Mouse (Mus musculus): ENCODE results near the gene Olfr569. TPM values are rescaled to one million over a fixed set of nuclear protein-coding genes. Genes with fewer than 3 reads are reported as not detected.

The Olfr569 gene
- not detected for polyA plus RNA-seq (2014; fragmentation: Illumina TruSeq; extraction: RNeasy Lipid Tissue Mini Kit (QIAGEN cat#74804); ENCODE audit: low read depth, low replicate concordance)

GRCm38 (mm10) chr7:102890782-102891181, at the start of gene Olfr569:
Gene Olfr569 (minus strand): TSS chr7:102890882.

GRCm38 (mm10) chr7:102924109-102924508, 33.4 kb upstream of the Olfr569 start, which contains the start of gene Olfr572:
Gene Olfr572 (plus strand): TSS chr7:102924409.

DNA sequence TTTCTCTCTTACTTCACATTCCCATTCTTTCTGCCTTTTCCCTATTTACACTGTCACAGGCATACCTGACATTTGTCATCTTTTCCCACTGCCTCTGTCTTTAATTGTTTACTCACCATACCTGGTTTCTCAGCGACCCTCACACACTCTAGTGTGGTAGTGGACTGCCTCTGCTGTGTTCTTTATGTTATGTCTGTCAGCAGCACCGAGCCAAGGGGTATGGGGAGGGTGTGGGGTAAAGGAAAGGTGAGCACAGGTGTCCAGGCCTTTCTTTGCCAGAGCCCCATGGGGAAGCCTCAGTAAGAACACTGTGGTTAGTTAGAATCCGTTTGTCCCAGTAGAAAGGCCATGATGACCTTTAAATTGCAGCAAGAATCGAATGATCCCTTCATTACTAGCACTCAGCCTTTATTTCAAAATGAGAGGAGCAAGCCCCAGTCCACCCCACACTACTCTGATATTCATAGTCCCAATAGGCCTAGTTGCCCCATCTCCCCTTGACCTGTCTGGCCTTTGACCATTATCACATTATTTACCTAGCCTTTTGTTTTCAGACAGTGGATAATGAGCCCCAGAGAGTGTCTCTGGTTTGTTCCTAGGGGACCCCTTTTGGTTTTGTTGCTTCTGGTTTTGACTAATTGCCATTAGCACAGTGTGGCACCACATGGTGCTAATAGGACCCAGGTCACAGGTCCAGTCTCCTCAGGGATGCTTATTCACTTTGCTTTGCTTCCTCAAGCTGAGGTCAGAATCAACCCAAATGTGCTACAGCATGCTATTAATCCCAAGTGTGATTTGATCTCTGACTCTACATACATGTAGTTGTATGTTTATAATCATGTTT, 26.6 kb upstream of the Olfr569 start, which contains the start of gene Olfr571:
Gene Olfr571, minus strand, starts transcription at position 505 of the 844 bp plus-strand sequence.

GRCm38 (mm10) chr7:102876822-102877221, 13.9 kb downstream of the Olfr569 start, which contains the start of gene Olfr568:
Gene Olfr568 (plus strand): TSS chr7:102877122.

GRCm38 (mm10) chr7:102858665-102859064, 32.0 kb downstream of the Olfr569 start, which contains the start of gene Olfr566:
Gene Olfr566 (minus strand): TSS chr7:102858765.

Other genes with a start within 250 kb of the Olfr569 start
- not detected for gene Olfr555, start 232.1 kb downstream of the Olfr569 start, polyA plus RNA-seq (2014; fragmentation: Illumina TruSeq; extraction: RNeasy Lipid Tissue Mini Kit (QIAGEN cat#74804); ENCODE audit: low read depth, low replicate concordance)
- not detected for gene Olfr556, start 226.0 kb downstream of the Olfr569 start, polyA plus RNA-seq (2014; fragmentation: Illumina TruSeq; extraction: RNeasy Lipid Tissue Mini Kit (QIAGEN cat#74804); ENCODE audit: low read depth, low replicate concordance)
- 32.3 TPM for gene Trim68, start 203.6 kb downstream of the Olfr569 start, polyA plus RNA-seq (2014; fragmentation: Illumina TruSeq; extraction: RNeasy Lipid Tissue Mini Kit (QIAGEN cat#74804); ENCODE audit: low read depth, low replicate concordance)
- gene Olfr557, start 195.0 kb downstream of the Olfr569 start, polyA plus RNA-seq (2014; fragmentation: Illumina TruSeq; extraction: RNeasy Lipid Tissue Mini Kit (QIAGEN cat#74804); ENCODE audit: low read depth, low replicate concordance): not detected
- gene Olfr558, start 188.7 kb downstream of the Olfr569 start, polyA plus RNA-seq (2014; fragmentation: Illumina TruSeq; extraction: RNeasy Lipid Tissue Mini Kit (QIAGEN cat#74804); ENCODE audit: low read depth, low replicate concordance): 1.8 TPM
- not detected for gene Olfr33, start 171.8 kb downstream of the Olfr569 start, polyA plus RNA-seq (2014; fragmentation: Illumina TruSeq; extraction: RNeasy Lipid Tissue Mini Kit (QIAGEN cat#74804); ENCODE audit: low read depth, low replicate concordance)
- gene Olfr559, start 163.4 kb downstream of the Olfr569 start, polyA plus RNA-seq (2014; fragmentation: Illumina TruSeq; extraction: RNeasy Lipid Tissue Mini Kit (QIAGEN cat#74804); ENCODE audit: low read depth, low replicate concordance): not detected
- not detected for gene Olfr560, start 131.5 kb downstream of the Olfr569 start, polyA plus RNA-seq (2014; fragmentation: Illumina TruSeq; extraction: RNeasy Lipid Tissue Mini Kit (QIAGEN cat#74804); ENCODE audit: low read depth, low replicate concordance)
- 1.7 TPM for gene Olfr78, start 131.4 kb downstream of the Olfr569 start, polyA plus RNA-seq (2014; fragmentation: Illumina TruSeq; extraction: RNeasy Lipid Tissue Mini Kit (QIAGEN cat#74804); ENCODE audit: low read depth, low replicate concordance)
- gene Olfr561, start 119.7 kb downstream of the Olfr569 start, polyA plus RNA-seq (2014; fragmentation: Illumina TruSeq; extraction: RNeasy Lipid Tissue Mini Kit (QIAGEN cat#74804); ENCODE audit: low read depth, low replicate concordance): not detected
- not detected for gene Olfr564, start 87.4 kb downstream of the Olfr569 start, polyA plus RNA-seq (2014; fragmentation: Illumina TruSeq; extraction: RNeasy Lipid Tissue Mini Kit (QIAGEN cat#74804); ENCODE audit: low read depth, low replicate concordance)
- gene Olfr566, start 32.1 kb downstream of the Olfr569 start, polyA plus RNA-seq (2014; fragmentation: Illumina TruSeq; extraction: RNeasy Lipid Tissue Mini Kit (QIAGEN cat#74804); ENCODE audit: low read depth, low replicate concordance): not detected
- gene Olfr568, start 13.8 kb downstream of the Olfr569 start, polyA plus RNA-seq (2014; fragmentation: Illumina TruSeq; extraction: RNeasy Lipid Tissue Mini Kit (QIAGEN cat#74804); ENCODE audit: low read depth, low replicate concordance): not detected
- gene Olfr570, start 3.7 kb upstream of the Olfr569 start, polyA plus RNA-seq (2014; fragmentation: Illumina TruSeq; extraction: RNeasy Lipid Tissue Mini Kit (QIAGEN cat#74804); ENCODE audit: low read depth, low replicate concordance): not detected
- not detected for gene Olfr571, start 26.7 kb upstream of the Olfr569 start, polyA plus RNA-seq (2014; fragmentation: Illumina TruSeq; extraction: RNeasy Lipid Tissue Mini Kit (QIAGEN cat#74804); ENCODE audit: low read depth, low replicate concordance)
- not detected for gene Olfr572, start 33.5 kb upstream of the Olfr569 start, polyA plus RNA-seq (2014; fragmentation: Illumina TruSeq; extraction: RNeasy Lipid Tissue Mini Kit (QIAGEN cat#74804); ENCODE audit: low read depth, low replicate concordance)
- not detected for gene Olfr573-ps1, start 51.7 kb upstream of the Olfr569 start, polyA plus RNA-seq (2014; fragmentation: Illumina TruSeq; extraction: RNeasy Lipid Tissue Mini Kit (QIAGEN cat#74804); ENCODE audit: low read depth, low replicate concordance)
- gene Olfr574, start 57.6 kb upstream of the Olfr569 start, polyA plus RNA-seq (2014; fragmentation: Illumina TruSeq; extraction: RNeasy Lipid Tissue Mini Kit (QIAGEN cat#74804); ENCODE audit: low read depth, low replicate concordance): not detected
- not detected for gene Olfr575, start 67.9 kb upstream of the Olfr569 start, polyA plus RNA-seq (2014; fragmentation: Illumina TruSeq; extraction: RNeasy Lipid Tissue Mini Kit (QIAGEN cat#74804); ENCODE audit: low read depth, low replicate concordance)
- gene Olfr576, start 71.8 kb upstream of the Olfr569 start, polyA plus RNA-seq (2014; fragmentation: Illumina TruSeq; extraction: RNeasy Lipid Tissue Mini Kit (QIAGEN cat#74804); ENCODE audit: low read depth, low replicate concordance): not detected
- gene Olfr577, start 85.1 kb upstream of the Olfr569 start, polyA plus RNA-seq (2014; fragmentation: Illumina TruSeq; extraction: RNeasy Lipid Tissue Mini Kit (QIAGEN cat#74804); ENCODE audit: low read depth, low replicate concordance): not detected
- not detected for gene Olfr578, start 98.4 kb upstream of the Olfr569 start, polyA plus RNA-seq (2014; fragmentation: Illumina TruSeq; extraction: RNeasy Lipid Tissue Mini Kit (QIAGEN cat#74804); ENCODE audit: low read depth, low replicate concordance)
- not detected for gene Olfr582, start 147.1 kb upstream of the Olfr569 start, polyA plus RNA-seq (2014; fragmentation: Illumina TruSeq; extraction: RNeasy Lipid Tissue Mini Kit (QIAGEN cat#74804); ENCODE audit: low read depth, low replicate concordance)
- not detected for gene Olfr583, start 160.4 kb upstream of the Olfr569 start, polyA plus RNA-seq (2014; fragmentation: Illumina TruSeq; extraction: RNeasy Lipid Tissue Mini Kit (QIAGEN cat#74804); ENCODE audit: low read depth, low replicate concordance)
- gene Olfr584, start 191.0 kb upstream of the Olfr569 start, polyA plus RNA-seq (2014; fragmentation: Illumina TruSeq; extraction: RNeasy Lipid Tissue Mini Kit (QIAGEN cat#74804); ENCODE audit: low read depth, low replicate concordance): not detected
- gene Olfr585, start 206.8 kb upstream of the Olfr569 start, polyA plus RNA-seq (2014; fragmentation: Illumina TruSeq; extraction: RNeasy Lipid Tissue Mini Kit (QIAGEN cat#74804); ENCODE audit: low read depth, low replicate concordance): not detected
- not detected for gene Olfr586, start 234.8 kb upstream of the Olfr569 start, polyA plus RNA-seq (2014; fragmentation: Illumina TruSeq; extraction: RNeasy Lipid Tissue Mini Kit (QIAGEN cat#74804); ENCODE audit: low read depth, low replicate concordance)
- not detected for gene Olfr588-ps1, start 250.0 kb upstream of the Olfr569 start, polyA plus RNA-seq (2014; fragmentation: Illumina TruSeq; extraction: RNeasy Lipid Tissue Mini Kit (QIAGEN cat#74804); ENCODE audit: low read depth, low replicate concordance)